In genomic region chr6:84598725-84599124, GRCm38 (mm10) we compare ENCODE assay signal across 33 mouse cellular contexts. TPM values are rescaled to one million over a fixed set of nuclear protein-coding genes. Genes with fewer than 3 reads are reported as not detected.
DNase-seq lines count a peak whose midpoint lies in the region; ATAC-seq lines count a peak whose summit lies in the region.
"Had no signal": no experiment of that assay in that cellular context is flagged by ENCODE, and none has a peak within 500 bp of the region (broad histone marks: within the 10 kb centered on the region; RNA-seq: fewer than 3 reads in every experiment).

No protein-coding gene starts in this region.

- no peaks in the 10 kb centered on the region for H3K36me3 ChIP-seq in forebrain, embryonic 11.5 days (ENCODE audit: control insufficient read depth, insufficient read depth, low read length)
- H3K36me3 ChIP-seq in forebrain, embryonic 14.5 days (ENCODE audit: control insufficient read depth, insufficient read depth, low read length), result no peaks in the 10 kb centered on the region
- H3K36me3 ChIP-seq: embryonic facial prominence, embryonic 12.5 days; heart, embryonic 12.5 days; kidney, embryonic 15.5 days; liver, embryonic 12.5 days; midbrain, embryonic 13.5 days had no signal

- no peaks in the 10 kb centered on the region for H3K27me3 ChIP-seq in forebrain, embryonic 11.5 days (ENCODE audit: control insufficient read depth, insufficient read depth, low read length)
- H3K27me3 ChIP-seq in forebrain, embryonic 14.5 days (replicated peaks; ENCODE audit: control insufficient read depth, insufficient read depth, low read length), result no peaks in the 10 kb centered on the region
- H3K27me3 ChIP-seq: embryonic facial prominence, embryonic 12.5 days; heart, embryonic 12.5 days; midbrain, embryonic 13.5 days had no signal

- no peak for ATAC-seq in forebrain, embryonic 11.5 days (replicated peaks; ENCODE audit: low FRiP score)
- no peak for ATAC-seq in forebrain, embryonic 14.5 days
- ATAC-seq: forebrain, embryonic 16.5 days; intestine, embryonic 16.5 days; liver, embryonic 12.5 days; liver, postnatal 0 days; midbrain, embryonic 13.5 days had no signal

- no peak overlapping the region for H3K9ac ChIP-seq in forebrain, embryonic 11.5 days (ENCODE audit: low read length)
- no peak overlapping the region for H3K9ac ChIP-seq in forebrain, embryonic 14.5 days (ENCODE audit: low read length)
- H3K9ac ChIP-seq: embryonic facial prominence, embryonic 12.5 days; heart, embryonic 12.5 days; kidney, embryonic 15.5 days; liver, embryonic 12.5 days; liver, postnatal 0 days; midbrain, embryonic 13.5 days had no signal

- 0 out of 2 replicates have a peak, but pooled peaks cover 2% of the 10 kb centered on the region for H3K4me1 ChIP-seq in forebrain, embryonic 11.5 days (replicated peaks; ENCODE audit: control insufficient read depth, insufficient read depth, low read length)
- no peaks in the 10 kb centered on the region for H3K4me1 ChIP-seq in forebrain, embryonic 14.5 days (ENCODE audit: control insufficient read depth, insufficient read depth, low read length)
- H3K4me1 ChIP-seq: liver, embryonic 12.5 days; megakaryocyte, embryonic 14.5 days had no signal

- peak; percentile 46 for DNase-seq in forebrain, embryonic 11.5 days (ENCODE audit: low spot score)
- no peak for DNase-seq in forebrain, embryonic 14.5 days (ENCODE audit: low spot score)
- peak; percentile 2 for DNase-seq in kidney, postnatal 10 days
- DNase-seq in kidney, adult 18-20 months, result no peak
- DNase-seq in urinary bladder, postnatal 4 days (ENCODE audit: low spot score in 2 of 2), result peak; percentile 13 to 50
- DNase-seq in urinary bladder, postnatal 25 days (ENCODE audit: low spot score), result no peak
- no peak for DNase-seq in adrenal gland, adult 8-10 months
- DNase-seq: adrenal gland, postnatal 10 days; cerebellum, adult 11 months; cerebellum, adult 9-10 months; cerebellum, postnatal 36 days; gastrocnemius, adult 2 months; gastrocnemius, postnatal 36 days; kidney, postnatal 36 days; left cerebral cortex, postnatal 4 days; lung, postnatal 36 days; retina, postnatal 1 day; spleen, adult 18-20 months; thymus, adult 18-20 months; thymus, postnatal 25 days had no signal

- WGBS in forebrain, embryonic 11.5 days, result 87% methylated on average over 3 of the region's 3 CpGs
- 93% methylated on average over 3 of the region's 3 CpGs for WGBS in forebrain, embryonic 14.5 days

- no peaks in the 10 kb centered on the region for H3K9me3 ChIP-seq in forebrain, embryonic 11.5 days (ENCODE audit: control insufficient read depth, low read length)
- H3K9me3 ChIP-seq in forebrain, embryonic 14.5 days (replicated peaks; ENCODE audit: control insufficient read depth, low read length), result no peaks in the 10 kb centered on the region
- H3K9me3 ChIP-seq: embryonic facial prominence, embryonic 12.5 days; heart, embryonic 12.5 days; kidney, embryonic 15.5 days; liver, embryonic 12.5 days; megakaryocyte, embryonic 14.5 days; midbrain, embryonic 13.5 days had no signal

- H3K4me2 ChIP-seq in forebrain, embryonic 11.5 days (ENCODE audit: low read depth, low read length, severe bottlenecking), result no peak overlapping the region
- H3K4me2 ChIP-seq in forebrain, embryonic 14.5 days (ENCODE audit: low read length), result no peak overlapping the region
- H3K4me2 ChIP-seq: embryonic facial prominence, embryonic 12.5 days; heart, embryonic 12.5 days; kidney, embryonic 15.5 days; liver, embryonic 12.5 days; midbrain, embryonic 13.5 days had no signal

- H3K4me3 ChIP-seq in forebrain, embryonic 11.5 days (ENCODE audit: low read depth, low read length), result no peak overlapping the region
- H3K4me3 ChIP-seq in forebrain, embryonic 14.5 days (ENCODE audit: low read depth, low read length), result no peak overlapping the region
- H3K4me3 ChIP-seq: embryonic facial prominence, embryonic 12.5 days; gastrocnemius, adult 2 months; heart, adult 2 months; heart, embryonic 12.5 days; kidney, embryonic 15.5 days; layer of hippocampus, adult 2 months; liver, embryonic 12.5 days; megakaryocyte, embryonic 14.5 days; midbrain, embryonic 13.5 days had no signal

- no peak overlapping the region for H3K27ac ChIP-seq in forebrain, embryonic 11.5 days (ENCODE audit: low read depth, low read length)
- H3K27ac ChIP-seq in forebrain, embryonic 14.5 days (ENCODE audit: low read depth, low read length), result no peak overlapping the region
- H3K27ac ChIP-seq: embryonic facial prominence, embryonic 12.5 days; gastrocnemius, adult 2 months; heart, adult 2 months; kidney, embryonic 15.5 days; layer of hippocampus, adult 2 months; liver, embryonic 12.5 days; midbrain, embryonic 13.5 days had no signal

RNA-seq across cellular contexts. Expression of gene Cyp26b1, which starts 5.0 kb away (rescaled TPM):
- polyA plus RNA-seq in forebrain, embryonic 11.5 days (2014; fragmentation: Nextera tagmentation; extraction: Ambion mirVana), result 0.84 and 1.2 TPM in 2 replicates
- polyA plus RNA-seq in forebrain, embryonic 14.5 days (2014; fragmentation: Nextera tagmentation; extraction: Ambion mirVana), result 1.5 and 2.6 TPM in 2 replicates
- total RNA-seq in adrenal gland, adult 8-10 months (2022), result 10 to 100 TPM in 2 of 4 experiments, 1 to 10 TPM in 2; 6.6 to 57.7 (median 15.7) TPM
- total RNA-seq: CH12.LX; monocyte, adult 5-6 weeks had no signal

Comparison
In these comparisons a context has a peak if more than half of its experiments do, and no peak if none do; other contexts are left out.
1. DNase-seq: peak in forebrain, embryonic 11.5 days (single experiment), kidney, postnatal 10 days (single experiment) and urinary bladder, postnatal 4 days (2 of 2); none in forebrain, embryonic 14.5 days (single experiment), kidney, adult 18-20 months (single experiment), urinary bladder, postnatal 25 days (single experiment) and adrenal gland, adult 8-10 months (single experiment).